Mouse (Mus musculus): ENCODE measurements at regions not wholly inside any gene's neighbourhood (a gene's known extent, or its start where the extent isn't known, plus 50 kb on each side); places are given as distances from the start of the nearest gene placed in this dataset.
A peak's percentile ranks its signal among the peaks of the same experiment; 100 is the strongest.

DNA sequence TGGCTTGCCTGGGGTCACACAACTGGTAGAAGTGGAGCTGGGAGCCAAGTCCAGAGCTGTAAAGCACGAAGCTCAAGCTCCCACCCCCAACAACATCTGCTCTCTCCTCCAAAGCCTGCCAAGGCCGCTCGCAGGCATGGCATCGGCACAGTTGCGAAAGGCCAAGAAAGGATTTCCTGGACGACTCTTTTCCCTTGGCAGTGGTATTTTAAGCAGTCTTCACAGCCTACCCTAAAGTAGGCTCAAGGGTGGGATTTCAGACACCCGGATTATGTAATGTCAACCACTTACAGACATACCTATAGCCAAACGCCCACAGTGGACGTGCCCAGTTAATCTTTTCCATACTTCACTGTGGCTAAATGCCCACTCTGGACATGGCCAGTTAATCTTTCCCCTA is 162.6 kb downstream of the Inhbb start:
- peak in 1 of 2 experiments; percentile 39 for DNase-seq (ENCODE audit: low spot score in 2 of 2)

DNA sequence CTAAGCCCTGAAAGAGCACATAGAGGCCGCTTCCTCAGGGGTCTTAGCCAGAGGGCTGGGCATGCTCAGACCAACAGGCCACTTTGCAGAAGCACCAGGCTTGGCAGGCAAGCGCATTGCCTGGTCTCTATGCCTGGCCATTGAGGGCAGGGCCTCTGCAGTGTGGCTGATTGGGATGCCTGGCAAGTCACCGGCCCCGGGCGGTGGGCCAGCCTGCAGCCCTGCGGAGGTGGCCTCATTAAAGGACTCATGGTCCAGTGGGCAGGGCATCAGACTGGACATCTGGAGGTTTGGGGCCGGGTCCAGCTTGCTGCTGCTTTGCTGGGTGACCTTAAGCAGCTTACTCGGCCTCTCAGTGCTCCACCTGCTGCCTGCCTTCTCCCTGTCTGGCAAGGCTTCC is 165.3 kb downstream of the Inhbb start:
- peak; percentile 64 to 90 for DNase-seq (ENCODE audit: low spot score in 2 of 2)

DNA sequence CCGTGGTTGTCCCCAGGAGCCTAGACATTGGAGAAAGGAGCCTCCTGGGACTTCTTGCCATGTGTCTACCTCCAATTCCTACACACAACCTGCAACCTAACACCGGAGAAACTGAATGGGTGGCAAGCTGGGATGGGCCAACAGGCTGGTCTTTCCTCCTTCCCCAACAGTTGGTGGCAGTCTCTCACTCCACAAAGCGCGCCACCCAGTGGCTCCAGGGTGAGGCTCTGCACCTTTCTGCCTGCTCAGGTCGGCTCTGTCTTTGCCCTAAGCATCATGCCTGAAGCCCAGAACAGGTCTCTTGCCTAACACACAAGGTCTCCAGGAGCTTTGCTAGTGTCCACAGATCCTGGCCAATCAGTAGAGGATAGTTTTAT is 166.0 kb downstream of the Inhbb start:
- DNase-seq (ENCODE audit: low spot score in 2 of 2), result peak in 1 of 2 experiments; percentile 13

DNA sequence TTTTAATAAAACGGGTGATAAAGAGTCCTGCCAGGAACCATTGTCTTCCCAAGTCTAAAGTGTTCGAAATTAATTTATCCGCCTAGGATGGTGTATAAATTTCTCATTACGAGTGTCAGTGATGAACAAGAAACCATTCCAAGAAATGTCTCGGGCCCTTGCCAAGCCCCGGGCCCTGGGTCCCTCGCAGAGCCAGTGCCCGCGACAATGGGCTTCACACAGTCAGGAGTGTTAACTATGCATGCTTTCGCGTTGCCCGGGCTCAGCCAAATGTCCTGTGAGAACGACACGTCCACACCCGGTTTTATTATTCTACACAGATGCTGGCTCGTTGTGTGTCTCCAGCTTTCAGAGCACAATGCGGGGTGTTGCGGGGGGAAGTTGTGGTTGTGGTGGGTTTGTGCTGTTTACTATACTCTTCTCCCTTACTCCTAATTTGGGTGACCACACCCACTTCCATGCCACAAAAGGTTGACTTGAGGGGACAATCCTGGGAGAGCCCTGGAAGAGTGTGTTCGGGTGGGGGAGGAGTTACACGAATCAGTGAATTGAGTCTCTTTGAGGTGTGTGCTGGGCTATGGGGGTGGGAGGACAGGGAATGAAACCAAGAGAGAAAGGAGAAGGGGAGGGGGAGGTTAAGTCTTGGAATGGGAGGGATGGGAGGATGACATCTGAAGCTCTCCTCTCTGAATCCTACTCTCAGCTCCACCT is 166.5 kb downstream of the Inhbb start:
- DNase-seq (ENCODE audit: low spot score in 2 of 2), result peak; percentile 26 to 77

DNA sequence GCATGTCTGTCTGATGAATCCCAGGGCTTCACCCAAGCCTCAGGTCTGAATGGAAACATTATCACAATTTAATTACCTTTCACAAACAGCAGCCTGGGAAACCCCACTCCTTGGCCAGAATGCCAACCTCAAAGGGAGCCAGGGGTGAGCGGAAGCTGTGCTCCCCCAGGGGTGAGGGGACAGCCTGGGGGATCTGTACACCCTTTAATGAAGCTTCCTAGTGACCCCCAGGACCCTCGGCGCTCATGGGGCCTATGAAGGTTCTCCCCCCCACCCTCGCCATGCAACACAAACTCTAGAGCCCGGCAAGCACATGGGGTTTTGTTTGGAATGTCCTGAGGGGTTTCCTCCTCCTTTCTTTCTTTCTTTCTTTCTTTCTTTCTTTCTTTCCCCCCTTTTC is 167.1 kb downstream of the Inhbb start:
- DNase-seq (ENCODE audit: low spot score in 2 of 2), result no peak

DNA sequence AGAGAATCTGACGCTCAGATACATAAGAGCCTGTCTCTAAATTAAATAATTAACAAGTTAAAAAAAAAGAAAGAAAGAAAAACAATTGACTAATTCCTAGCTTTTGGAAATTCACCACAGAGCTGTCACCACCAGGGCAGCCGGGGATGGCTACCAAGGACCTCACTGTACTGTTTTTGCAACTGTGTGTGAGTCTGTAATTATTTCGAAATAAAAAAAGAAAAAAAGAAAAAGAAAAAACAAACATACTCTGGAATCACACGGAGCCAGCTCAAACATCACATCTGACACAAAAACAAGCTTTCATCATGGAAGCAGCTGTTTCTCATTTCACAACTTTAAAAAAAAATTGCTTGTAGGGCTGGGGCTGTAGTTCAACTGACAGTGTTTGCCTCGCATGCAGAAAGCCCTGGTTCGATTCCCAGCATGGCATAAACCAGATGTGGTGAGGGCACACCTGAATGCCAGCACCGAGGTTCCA is 168.6 kb downstream of the Inhbb start:
- no peak for DNase-seq (ENCODE audit: low spot score in 2 of 2)

DNA sequence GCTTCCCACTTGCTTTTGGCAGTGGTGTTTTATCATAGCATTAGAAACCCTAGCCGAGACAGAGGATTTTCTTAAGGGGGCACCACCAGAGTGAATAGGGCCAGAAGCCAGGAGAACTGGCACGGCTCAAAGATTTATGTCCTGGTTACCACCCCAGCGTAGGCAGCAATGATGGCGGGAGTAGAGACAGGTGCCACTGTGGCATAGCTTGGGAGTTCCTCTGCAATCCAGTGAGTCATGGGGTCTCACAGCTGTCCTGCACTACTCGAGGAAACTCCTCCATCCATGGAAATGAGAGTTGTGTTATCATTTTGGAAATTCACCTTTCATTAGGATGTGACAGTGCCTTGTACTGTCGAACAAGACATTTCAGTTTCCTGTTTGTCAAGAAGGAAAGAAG is 169.6 kb downstream of the Inhbb start:
- DNase-seq (ENCODE audit: low spot score in 2 of 2), result no peak

DNA sequence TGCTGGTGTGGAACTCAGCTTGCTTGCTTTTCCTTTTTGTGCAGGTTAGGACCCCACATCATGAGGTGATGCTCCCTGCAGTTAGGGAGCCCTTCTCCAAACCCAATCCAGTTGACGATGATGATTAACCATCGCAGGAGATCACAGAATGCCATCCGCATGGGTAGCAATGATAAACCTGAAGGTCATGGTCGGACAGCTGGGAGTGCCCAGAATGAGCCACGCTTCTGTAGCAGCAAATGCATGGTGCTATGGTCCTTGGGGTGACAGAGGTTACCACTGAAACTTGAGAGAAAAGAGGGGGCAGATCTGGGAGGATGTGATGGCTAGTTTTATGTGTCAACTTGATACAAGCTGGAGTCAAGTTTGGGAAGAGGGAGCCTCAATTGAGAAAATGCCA is 170.3 kb downstream of the Inhbb start:
- DNase-seq (ENCODE audit: low spot score in 2 of 2), result no peak

DNA sequence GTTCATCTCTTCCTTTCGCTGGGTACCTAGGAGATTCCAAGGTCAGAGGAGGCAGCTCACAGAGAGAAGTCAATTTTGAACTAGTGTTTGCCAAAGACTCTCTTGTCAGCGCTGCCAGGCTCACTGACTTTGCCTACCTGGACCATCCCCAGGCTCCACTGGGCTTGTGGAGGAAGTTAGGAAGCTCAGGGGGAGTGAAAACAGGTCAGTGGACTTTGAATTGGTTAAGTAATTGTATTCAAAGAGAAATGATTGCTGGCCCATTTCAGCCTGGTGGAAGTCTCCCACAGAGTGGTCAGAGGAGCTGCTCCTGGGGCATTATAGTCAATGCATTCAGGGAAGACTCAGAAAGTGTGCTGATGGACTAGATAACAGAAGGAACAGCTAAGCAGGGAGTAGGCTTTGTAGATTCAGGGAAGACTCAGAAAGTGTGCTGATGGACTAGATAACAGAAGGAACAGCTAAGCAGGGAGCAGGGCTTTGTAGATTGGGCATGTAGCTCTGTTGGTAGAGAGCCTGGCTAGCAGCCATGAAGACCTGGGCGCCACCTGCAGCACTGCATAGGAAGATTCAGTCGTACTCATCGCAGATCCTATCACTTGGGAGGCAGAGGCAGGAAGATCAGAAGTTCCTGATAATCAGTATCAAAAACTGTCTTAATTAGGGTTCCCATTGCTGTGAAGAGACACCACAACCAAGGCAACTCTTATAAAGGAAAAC is 173.1 kb downstream of the Inhbb start:
- no peak for DNase-seq (ENCODE audit: low spot score in 2 of 2)

DNA sequence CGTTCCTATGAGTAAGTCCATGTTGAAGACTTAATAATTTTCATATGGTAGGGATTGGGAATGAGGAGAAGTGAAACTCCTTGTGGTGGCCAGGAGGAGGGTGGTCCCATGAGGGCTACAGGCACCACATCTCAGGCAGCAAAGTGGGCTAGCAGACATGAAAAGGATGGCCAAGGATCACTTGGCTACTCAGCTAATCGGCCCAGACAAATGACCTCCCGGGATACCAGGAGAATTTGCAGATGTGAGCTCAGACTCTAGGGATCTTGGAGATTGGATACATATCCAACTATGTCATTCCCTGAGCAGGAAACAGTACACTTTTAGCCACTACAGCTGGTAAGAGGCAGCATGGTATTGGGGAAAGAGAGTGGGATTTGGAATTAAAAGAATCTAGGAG is 174.9 kb downstream of the Inhbb start:
- no peak for DNase-seq (ENCODE audit: low spot score in 2 of 2)

DNA sequence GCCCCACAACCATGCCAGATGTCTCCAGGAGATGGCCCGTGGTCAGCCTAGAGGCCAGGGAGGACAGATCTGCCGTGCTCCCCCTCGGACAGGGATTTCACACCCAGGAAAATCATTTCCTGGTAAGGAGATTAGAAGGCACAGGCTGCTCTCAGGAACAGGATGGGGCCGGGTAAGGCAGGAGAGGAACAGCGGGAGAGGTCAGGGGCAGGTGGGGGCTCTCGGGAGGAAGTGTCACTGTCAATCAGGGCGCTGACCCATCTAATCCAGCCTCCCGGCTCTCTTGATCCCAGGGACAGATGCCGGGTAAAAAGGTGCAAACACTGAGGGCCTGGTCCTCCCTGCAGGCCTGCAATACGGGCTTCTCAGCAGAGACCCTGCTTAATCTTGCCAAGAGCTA is 183.6 kb downstream of the Inhbb start:
- no peak for DNase-seq (ENCODE audit: low spot score in 2 of 2)

DNA sequence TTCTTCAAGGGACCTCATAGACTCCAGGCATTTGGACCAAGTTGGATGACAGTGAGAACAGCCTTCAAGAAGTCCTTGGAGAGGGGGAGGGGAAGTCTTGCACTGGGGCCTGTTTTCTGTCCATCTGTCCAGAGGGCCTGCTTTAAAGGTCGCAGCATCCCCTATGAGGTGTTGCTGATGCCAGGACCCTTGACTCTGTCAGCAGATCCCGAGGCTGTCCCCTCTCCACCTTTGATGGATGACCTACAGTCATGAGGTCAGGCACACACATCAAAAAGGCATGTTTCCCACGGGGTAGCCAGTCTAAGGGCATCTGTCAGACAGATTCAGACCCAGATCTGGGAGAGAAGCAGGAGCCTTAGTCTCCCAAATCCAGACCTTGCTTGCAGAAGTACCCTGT is 183.4 kb upstream of the Gli2 start:
- no peak for DNase-seq (ENCODE audit: low spot score in 2 of 2)

DNA sequence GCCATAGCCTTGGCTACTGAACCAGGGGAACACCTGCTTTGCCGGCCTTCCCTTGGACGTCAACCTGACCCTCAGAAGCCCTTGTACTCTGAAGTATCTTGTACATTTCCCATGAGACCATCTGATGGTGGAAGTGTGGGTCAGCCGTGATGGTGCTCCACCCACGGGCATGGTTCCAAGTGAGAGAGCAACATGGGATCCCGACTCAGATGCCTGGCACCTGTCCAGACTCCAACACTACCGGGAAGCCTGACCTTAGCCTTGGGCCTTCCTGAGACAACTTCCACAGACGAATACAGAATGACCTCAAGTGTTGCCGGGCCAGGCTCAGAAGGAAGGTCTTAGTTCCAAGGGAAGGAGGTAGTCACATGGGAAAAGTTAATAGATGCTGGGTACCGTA is 181.0 kb upstream of the Gli2 start:
- no peak for DNase-seq (ENCODE audit: low spot score in 2 of 2)

DNA sequence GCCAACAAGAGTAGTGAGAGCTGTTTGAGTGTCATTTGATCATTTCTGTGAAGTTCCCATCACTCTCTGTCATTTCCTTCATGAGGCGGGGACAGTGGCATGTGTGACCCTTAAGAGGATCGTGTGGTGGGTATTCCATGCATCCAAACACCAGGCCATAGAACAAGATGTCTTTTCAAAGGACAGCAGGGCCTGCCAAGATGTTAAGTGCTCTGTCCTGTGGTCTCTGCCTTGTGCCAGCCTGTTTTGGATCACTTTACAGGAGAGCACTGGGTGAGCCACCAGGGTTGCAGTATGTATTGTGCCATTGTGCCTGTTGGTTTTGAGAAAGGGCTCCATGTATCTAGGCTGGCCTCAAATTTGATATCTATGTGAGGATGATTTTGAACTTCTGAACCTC is 173.6 kb upstream of the Gli2 start:
- no peak for DNase-seq (ENCODE audit: low spot score in 2 of 2)

DNA sequence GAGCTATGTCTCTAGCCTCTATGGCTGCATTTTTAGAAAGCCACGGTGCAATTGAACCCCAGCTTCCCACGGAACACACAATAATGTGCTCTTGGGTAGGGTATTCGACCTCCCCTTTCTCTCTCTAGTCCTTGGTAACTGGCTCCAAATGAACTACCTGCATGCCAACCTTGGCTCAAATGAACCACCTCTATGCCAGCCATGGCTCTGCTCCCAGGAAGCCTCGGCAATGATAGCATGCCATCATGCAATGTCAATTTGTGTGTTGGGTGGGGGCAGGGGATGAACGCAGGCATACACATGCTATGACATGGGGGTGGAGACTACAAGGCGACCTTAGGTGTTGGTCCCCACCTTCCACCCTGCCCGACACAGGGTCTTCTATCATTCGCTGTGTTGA is 170.5 kb upstream of the Gli2 start:
- peak; percentile 62 to 85 for DNase-seq (ENCODE audit: low spot score in 2 of 2)

DNA sequence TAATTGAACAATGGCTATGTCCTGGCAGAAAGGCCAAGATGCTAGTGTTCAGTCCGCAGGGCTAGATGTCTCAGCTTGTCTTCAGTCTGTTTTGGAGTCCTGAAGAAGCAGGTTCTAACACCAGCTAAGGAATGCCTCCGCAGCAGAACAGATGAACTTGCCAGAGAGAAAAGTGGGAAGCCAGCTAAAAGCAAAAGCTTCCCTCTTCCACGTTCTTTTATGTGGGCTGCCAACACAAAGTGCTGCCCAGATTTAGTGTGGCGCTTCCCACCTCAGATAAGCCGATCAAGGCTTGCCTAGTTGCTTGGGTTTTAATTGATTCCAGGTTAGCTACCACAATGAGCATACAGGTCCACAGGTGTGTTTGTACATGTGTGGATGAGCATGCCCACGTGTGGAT is 168.5 kb upstream of the Gli2 start:
- no peak for DNase-seq (ENCODE audit: low spot score in 2 of 2)

DNA sequence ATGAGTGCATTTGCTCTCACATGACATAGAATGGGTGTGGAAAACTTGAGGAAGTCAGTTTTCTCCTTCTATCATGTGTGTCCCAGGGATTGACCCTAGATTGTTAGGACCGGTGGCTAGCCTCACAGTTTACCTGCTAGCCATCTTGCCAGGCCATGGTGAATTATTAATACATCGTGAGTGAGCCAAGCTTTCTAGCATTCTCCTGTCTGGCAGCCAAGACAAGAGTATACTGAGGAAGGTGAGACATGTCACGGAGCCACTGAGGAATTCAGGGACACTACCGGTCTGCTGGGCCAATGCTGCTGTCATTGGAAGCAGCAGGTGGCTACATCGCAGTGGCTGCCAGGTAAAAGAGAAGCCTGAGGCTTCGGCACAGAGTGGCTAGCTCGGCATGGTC is 167.6 kb upstream of the Gli2 start:
- DNase-seq (ENCODE audit: low spot score in 2 of 2), result no peak

DNA sequence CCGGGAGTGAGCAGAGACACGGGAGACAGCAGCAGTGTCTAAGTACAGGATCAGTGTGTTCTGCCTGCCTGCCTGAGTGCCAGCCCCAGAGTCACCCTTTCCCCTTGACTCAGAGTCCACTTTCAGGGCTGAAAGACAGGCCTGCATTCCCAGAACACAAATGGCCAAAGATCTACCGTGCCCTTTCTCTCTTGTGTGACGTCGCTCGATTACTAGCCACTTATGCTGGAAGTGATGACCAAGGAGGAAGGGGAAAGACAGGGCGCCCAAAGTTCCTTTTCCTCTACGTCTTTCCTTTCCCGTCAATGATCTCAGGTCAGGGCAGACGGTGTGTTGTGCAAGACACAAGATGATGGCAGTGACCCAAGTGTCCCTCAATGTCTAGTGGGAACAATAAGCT is 166.4 kb upstream of the Gli2 start:
- no peak for DNase-seq (ENCODE audit: low spot score in 2 of 2)

DNA sequence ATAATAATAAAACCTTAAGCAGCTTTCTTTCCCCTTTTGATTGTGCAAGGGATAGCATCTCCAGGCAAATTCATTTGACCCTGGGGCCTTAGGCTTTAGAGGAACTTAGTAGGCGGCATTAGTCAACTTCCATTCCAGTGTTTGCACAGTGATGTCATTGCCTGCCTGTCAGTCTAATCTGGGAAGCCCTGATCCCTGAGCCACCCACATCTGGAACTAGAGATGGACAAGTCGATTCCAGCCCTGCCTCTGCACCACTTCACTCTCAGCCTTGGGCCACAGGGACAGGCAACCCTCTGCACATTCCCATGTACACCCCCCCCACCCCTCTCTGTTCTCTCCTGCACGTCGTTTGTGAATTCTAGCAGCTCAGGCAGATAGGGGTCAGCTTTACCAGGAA is 164.0 kb upstream of the Gli2 start:
- no peak for DNase-seq (ENCODE audit: low spot score in 2 of 2)

DNA sequence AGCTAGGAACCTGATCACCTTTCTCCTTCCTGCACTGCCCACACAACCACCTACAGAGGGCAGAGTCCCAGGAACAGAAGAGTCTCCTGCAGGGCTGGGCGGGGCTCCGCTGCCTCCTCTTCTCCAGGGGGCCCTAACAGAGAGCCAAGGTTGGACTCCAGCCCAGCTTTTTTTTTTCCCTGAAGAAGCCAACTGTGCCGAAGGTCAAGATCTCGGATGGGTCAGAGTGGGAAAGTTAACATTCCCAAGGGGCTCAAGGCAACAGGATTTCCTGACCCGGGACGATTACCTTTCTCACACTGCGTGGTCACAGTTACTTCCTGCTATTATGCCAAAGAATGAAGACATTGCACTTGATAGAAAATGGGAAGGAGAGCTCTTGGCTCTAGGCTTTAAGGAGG is 156.2 kb upstream of the Gli2 start:
- DNase-seq (ENCODE audit: low spot score in 2 of 2), result no peak

DNA sequence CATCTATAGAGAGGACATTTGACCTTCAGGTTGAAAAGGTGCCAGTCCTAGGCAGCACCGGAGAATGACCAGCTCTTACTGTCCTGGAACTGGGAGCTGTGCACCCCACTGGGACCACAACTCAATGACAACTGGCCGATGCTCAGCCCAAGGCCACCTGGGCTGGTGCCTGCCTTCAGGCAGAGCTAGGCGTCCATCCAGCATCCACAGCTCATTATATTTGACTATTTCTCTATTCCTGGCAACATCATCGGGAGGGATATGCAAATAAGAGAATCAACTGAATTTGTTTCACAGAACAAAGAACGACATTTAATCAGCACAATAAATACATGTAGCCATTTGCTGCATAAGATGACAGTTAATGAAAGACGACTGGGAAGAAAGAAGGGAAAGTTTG is 149.0 kb upstream of the Gli2 start:
- DNase-seq (ENCODE audit: low spot score in 2 of 2), result peak in 1 of 2 experiments; percentile 74

DNA sequence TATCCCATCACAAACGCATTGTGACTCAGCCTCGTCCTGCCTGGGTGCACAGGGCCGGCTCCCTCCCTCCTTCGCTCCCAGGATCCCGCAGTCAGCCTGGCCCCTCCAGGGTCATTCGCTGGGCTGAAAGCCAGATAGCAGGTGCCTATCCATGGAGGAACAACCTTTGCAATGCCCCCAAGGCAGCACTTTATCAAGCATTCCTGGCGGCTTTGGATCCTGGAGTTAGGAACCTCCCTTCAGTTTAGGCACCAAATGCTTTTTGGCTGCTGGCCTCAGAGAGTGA is 143.9 kb upstream of the Gli2 start:
- DNase-seq (ENCODE audit: low spot score in 2 of 2), result no peak

DNA sequence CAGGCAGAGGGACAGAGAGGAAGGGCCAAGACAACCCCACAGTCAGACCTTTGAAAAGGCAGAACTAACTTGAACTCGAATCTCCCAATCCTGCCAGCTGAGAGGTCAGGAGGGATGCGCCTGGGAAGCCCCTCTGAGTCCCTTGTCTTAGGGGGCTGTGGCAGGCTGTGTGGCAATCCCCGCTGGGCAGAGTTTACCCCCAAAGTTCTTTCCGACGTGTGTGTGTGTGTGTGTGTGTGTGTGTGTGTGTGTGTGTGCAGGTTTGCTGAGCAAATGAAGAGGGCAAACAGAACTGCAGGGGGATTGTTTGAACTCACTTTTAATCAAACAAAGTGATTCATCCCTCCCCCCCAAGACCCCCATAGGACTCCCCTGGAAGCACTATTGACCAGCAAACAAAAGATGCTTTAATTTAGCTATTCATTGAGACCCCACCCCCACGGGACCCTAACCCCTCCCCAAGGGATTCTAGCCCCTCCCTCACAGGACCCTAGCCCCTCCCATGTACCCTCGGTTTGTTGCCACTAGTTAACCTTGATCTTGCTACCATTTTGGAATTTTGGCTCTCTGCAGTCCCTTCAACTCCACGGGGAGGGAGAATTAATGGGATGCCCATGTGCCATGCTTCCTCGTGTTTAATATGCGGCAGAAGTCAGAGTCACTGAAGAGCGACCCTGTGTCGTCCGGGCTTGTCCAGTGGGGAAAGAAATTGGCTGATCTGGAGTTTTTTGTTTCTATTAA is 143.4 kb upstream of the Gli2 start:
- DNase-seq (ENCODE audit: low spot score in 2 of 2), result no peak

Data from layer of hippocampus, postnatal 14 days (tissue).